Mouse (Mus musculus): ENCODE measurements at regions not wholly inside any gene's neighbourhood (a gene's known extent, or its start where the extent isn't known, plus 50 kb on each side); places are given as distances from the start of the nearest gene placed in this dataset.

DNA sequence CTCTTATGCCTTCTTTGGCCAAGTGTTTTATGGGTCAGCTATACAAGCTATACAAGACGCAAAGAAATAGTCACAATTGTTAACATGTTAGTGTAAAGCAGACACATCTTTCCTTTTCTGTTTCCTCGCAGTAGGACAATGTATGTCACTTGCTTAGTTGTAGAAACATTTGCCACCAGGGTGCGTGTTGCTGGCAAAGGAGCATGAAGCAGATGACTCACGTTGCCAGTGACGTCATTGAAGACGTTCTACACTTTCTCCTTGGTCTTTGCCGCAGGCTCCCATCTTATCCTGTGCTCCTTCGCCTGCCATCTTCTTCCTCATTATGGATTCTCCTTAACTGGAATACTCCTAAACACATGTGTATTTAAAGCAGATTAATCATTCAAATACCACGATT lies 188.5 kb upstream of the Adra1b start:
- TF ChIP-seq EP300 (optimal IDR thresholded peaks at IDR 0.05): no peak
- TF ChIP-seq CTCF (IDR thresholded peaks at IDR 0.05; ENCODE audit: low read depth): peak; percentile 13; the same call in 1 of the 2 replicates
- Histone ChIP-seq H3K36me3 (ENCODE audit: control insufficient read depth, insufficient read depth, low read length) (no peaks in the 10 kb centered on the region), H3K4me3 (ENCODE audit: low read depth, low read length) (no peak overlapping the region), H3K27ac (replicated peaks) (no peak overlapping the region), H3K9me3 (ENCODE audit: control insufficient read depth, low read length) (no peaks in the 10 kb centered on the region), H3K4me2 (replicated peaks; ENCODE audit: low read depth) (no peak overlapping the region), H3K4me1 (replicated peaks; ENCODE audit: control insufficient read depth, insufficient read depth) (no peaks in the 10 kb centered on the region), H3K27me3 (ENCODE audit: control insufficient read depth, insufficient read depth, low read length) (no peaks in the 10 kb centered on the region), H3K9ac (ENCODE audit: low read length) (no peak overlapping the region)
- DNase-seq (ENCODE audit: low spot score) (no peak), ATAC-seq (ENCODE audit: low FRiP score, low TSS enrichment) (no peak)
- 87% methylated on average over 9 of the region's 9 CpGs for WGBS

DNA sequence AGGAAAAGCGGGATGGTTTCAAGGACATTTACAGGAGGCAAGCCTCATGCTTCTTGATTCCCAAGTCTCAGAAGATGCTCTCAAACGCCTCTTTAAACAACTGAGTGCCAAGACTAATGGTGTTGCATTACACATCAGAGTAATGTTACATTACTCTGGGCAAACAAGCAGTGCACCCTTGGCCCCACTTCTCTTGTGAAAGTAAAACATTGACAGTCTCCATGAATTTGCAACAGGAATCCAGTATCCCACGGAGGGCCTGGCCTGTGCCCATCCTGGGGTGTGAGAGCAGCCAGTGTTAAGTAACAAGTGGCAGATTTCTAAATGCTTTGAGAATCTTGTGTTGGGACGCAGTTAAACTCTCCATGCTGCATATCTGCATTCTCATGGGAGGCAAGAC lies 194.3 kb upstream of the Adra1b start:
- WGBS: 58% methylated on average over 4 of the region's 4 CpGs

DNA sequence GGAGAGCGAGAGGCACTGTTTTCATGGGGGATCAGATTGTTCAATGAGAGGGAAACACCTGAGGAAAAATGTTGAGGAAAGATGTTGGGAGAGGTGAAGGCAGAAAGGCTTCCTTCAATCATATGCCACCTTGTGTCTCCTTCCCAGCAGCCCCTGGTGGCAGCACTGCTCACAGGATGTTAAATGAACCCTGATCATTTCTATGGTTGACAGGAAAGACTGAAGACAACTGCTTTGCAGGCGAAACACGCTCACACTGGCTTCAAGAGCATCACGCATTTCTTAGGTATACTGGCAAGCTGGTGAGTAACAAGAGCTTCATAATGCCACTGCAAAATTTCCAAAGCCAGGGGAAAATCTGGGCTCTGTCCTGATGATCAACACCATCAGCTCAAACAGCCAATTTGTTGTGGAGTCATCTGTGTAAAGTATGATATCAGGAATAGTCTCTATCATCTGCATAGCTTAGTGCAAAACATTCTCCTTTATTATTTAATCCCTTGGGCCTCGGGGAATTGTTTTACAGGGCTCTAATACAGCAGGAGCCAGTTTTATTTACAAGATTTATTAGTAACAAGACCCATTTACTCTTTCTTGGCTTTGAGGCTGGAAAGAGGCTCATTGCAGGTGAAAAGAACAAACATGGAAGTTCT lies 202.3 kb upstream of the Adra1b start:
- no peak for ATAC-seq (ENCODE audit: low FRiP score, low TSS enrichment)
- 72% methylated on average over 5 of the region's 5 CpGs for WGBS
- Histone ChIP-seq H3K4me3 (ENCODE audit: low read depth, low read length) (no peak overlapping the region), H3K27ac (replicated peaks) (no peak overlapping the region), H3K9ac (ENCODE audit: low read length) (no peak overlapping the region), H3K4me1 (replicated peaks; ENCODE audit: control insufficient read depth, insufficient read depth) (no peaks in the 10 kb centered on the region), H3K36me3 (ENCODE audit: control insufficient read depth, insufficient read depth, low read length) (no peaks in the 10 kb centered on the region), H3K27me3 (ENCODE audit: control insufficient read depth, insufficient read depth, low read length) (no peaks in the 10 kb centered on the region), H3K9me3 (ENCODE audit: control insufficient read depth, low read length) (no peaks in the 10 kb centered on the region), H3K4me2 (replicated peaks; ENCODE audit: low read depth) (no peak overlapping the region)
- no peak for DNase-seq (ENCODE audit: low spot score)
- TF ChIP-seq CTCF (IDR thresholded peaks at IDR 0.05; ENCODE audit: low read depth) (no peak), EP300 (optimal IDR thresholded peaks at IDR 0.05) (no peak)

More for the DNA sequence above, 194.3 kb upstream of the Adra1b start:
- Histone ChIP-seq H3K4me2 (replicated peaks; ENCODE audit: low read depth) (no peak overlapping the region), H3K9me3 (ENCODE audit: control insufficient read depth, low read length) (no peaks in the 10 kb centered on the region), H3K4me1 (replicated peaks; ENCODE audit: control insufficient read depth, insufficient read depth) (no peaks in the 10 kb centered on the region), H3K27me3 (ENCODE audit: control insufficient read depth, insufficient read depth, low read length) (no peaks in the 10 kb centered on the region), H3K4me3 (ENCODE audit: low read depth, low read length) (no peak overlapping the region), H3K9ac (ENCODE audit: low read length) (no peak overlapping the region), H3K27ac (replicated peaks) (no peak overlapping the region), H3K36me3 (ENCODE audit: control insufficient read depth, insufficient read depth, low read length) (no peaks in the 10 kb centered on the region)
- no peak for DNase-seq (ENCODE audit: low spot score)
- no peak for ATAC-seq (ENCODE audit: low FRiP score, low TSS enrichment)
- no peak for TF ChIP-seq EP300 (optimal IDR thresholded peaks at IDR 0.05)
- no peak for TF ChIP-seq CTCF (IDR thresholded peaks at IDR 0.05; ENCODE audit: low read depth)

DNA sequence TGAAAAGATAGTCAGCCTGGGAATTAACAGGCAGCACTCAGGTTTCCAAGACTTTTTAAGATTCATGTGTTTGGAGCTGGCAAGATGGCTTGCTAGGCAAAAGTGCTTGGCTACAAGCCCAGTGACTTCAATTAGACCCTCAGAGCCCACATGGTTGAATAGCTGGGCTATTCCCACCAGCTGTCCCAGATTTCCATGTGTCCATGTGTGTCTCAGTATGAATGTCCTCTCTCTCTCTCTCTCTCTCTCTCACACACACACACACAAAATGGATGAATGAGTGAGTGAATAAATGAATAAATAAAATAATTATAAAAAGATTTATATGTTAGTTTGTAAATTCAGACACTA lies 202.8 kb upstream of the Adra1b start:
- TF ChIP-seq CTCF (IDR thresholded peaks at IDR 0.05; ENCODE audit: low read depth): no peak
- TF ChIP-seq EP300 (optimal IDR thresholded peaks at IDR 0.05): no peak
- no peaks in the 10 kb centered on the region for H3K9me3 ChIP-seq (ENCODE audit: control insufficient read depth, low read length)

DNA sequence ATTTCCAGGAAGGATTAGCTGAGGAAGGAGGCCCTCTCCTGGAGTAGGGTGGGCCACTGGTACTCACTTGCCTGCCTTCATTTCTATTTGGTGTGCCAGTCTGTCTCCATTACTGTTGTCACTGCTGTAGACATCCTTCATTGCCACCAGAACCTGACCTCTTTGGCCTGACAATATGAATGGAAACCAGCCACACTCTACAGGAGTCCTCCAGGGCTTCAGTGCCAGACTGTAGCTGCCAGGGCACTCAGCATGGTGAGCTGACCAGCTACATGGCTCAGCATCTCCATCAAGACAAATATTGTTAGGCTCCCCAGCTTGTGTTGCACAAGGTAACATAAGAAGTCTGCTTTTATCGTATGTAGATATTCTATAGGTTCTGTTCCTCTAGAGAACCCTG lies 205.2 kb upstream of the Adra1b start:
- Histone ChIP-seq H3K9me3 (ENCODE audit: control insufficient read depth, low read length) (no peaks in the 10 kb centered on the region), H3K4me1 (replicated peaks; ENCODE audit: control insufficient read depth, insufficient read depth) (no peaks in the 10 kb centered on the region), H3K4me3 (ENCODE audit: low read depth, low read length) (no peak overlapping the region), H3K27me3 (ENCODE audit: control insufficient read depth, insufficient read depth, low read length) (no peaks in the 10 kb centered on the region), H3K36me3 (ENCODE audit: control insufficient read depth, insufficient read depth, low read length) (no peaks in the 10 kb centered on the region), H3K9ac (ENCODE audit: low read length) (no peak overlapping the region), H3K27ac (replicated peaks) (no peak overlapping the region), H3K4me2 (replicated peaks; ENCODE audit: low read depth) (no peak overlapping the region)
- TF ChIP-seq EP300 (optimal IDR thresholded peaks at IDR 0.05): no peak
- no peak for TF ChIP-seq CTCF (IDR thresholded peaks at IDR 0.05; ENCODE audit: low read depth)
- ATAC-seq (ENCODE audit: low FRiP score, low TSS enrichment) (no peak), DNase-seq (ENCODE audit: low spot score) (no peak)
- WGBS: 89% methylated on average over 1 of the region's 1 CpGs

More for the DNA sequence above, 202.8 kb upstream of the Adra1b start:
- Histone ChIP-seq H3K27ac (replicated peaks) (no peak overlapping the region), H3K9ac (ENCODE audit: low read length) (no peak overlapping the region), H3K4me1 (replicated peaks; ENCODE audit: control insufficient read depth, insufficient read depth) (no peaks in the 10 kb centered on the region), H3K36me3 (ENCODE audit: control insufficient read depth, insufficient read depth, low read length) (no peaks in the 10 kb centered on the region), H3K4me2 (replicated peaks; ENCODE audit: low read depth) (no peak overlapping the region), H3K27me3 (ENCODE audit: control insufficient read depth, insufficient read depth, low read length) (no peaks in the 10 kb centered on the region), H3K4me3 (ENCODE audit: low read depth, low read length) (no peak overlapping the region)
- no peak for ATAC-seq (ENCODE audit: low FRiP score, low TSS enrichment)
- DNase-seq (ENCODE audit: low spot score): no peak

DNA sequence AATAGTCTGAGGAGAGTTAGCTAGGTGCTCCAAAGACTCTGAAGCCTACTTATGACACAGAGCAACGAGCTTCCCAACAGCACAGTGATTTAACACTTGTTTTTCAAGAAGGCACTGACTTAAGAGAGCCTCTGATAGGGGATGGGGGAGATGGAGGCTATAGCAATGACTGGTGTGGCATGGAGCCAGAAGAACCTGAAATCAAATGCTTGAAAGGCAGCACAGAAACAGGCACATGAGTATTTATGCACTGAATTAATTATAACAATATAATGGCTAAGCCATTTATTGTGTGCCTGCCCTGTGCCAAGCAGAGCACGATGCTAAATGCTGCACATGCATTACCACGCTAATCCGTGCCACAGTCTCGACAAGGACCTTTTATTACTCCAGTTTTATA lies 210.5 kb upstream of the Adra1b start:
- Histone ChIP-seq H3K36me3 (ENCODE audit: control insufficient read depth, insufficient read depth, low read length) (no peaks in the 10 kb centered on the region), H3K9me3 (ENCODE audit: control insufficient read depth, low read length) (no peaks in the 10 kb centered on the region), H3K4me2 (replicated peaks; ENCODE audit: low read depth) (no peak overlapping the region), H3K27me3 (ENCODE audit: control insufficient read depth, insufficient read depth, low read length) (no peaks in the 10 kb centered on the region), H3K27ac (replicated peaks) (no peak overlapping the region), H3K4me1 (replicated peaks; ENCODE audit: control insufficient read depth, insufficient read depth) (no peaks in the 10 kb centered on the region), H3K4me3 (ENCODE audit: low read depth, low read length) (no peak overlapping the region), H3K9ac (ENCODE audit: low read length) (no peak overlapping the region)
- 60% methylated on average over 5 of the region's 5 CpGs for WGBS
- ATAC-seq (ENCODE audit: low FRiP score, low TSS enrichment) (no peak), DNase-seq (ENCODE audit: low spot score) (no peak)
- TF ChIP-seq EP300 (optimal IDR thresholded peaks at IDR 0.05): no peak
- TF ChIP-seq CTCF (IDR thresholded peaks at IDR 0.05; ENCODE audit: low read depth): no peak
